Mouse (Mus musculus) testis, adult 2 months (tissue): ENCODE data around the gene Gba.

Source experiments
- CTCF ChIP-seq: fragments of 200-500 bp; IDR thresholded peaks from 2 replicates; pipeline ENCODE4 v1.5.1; 2012; ENCODE audit warnings: low read depth, mild to moderate bottlenecking, inconsistent platforms, low read length, moderate library complexity; ENCODE audit not compliant: control insufficient read depth, insufficient read depth, insufficient replicate concordance
- POLR2A ChIP-seq: fragments of 200-500 bp; IDR thresholded peaks from 2 replicates; pipeline ENCODE4 v1.6.1; 2012; ENCODE audit warnings: low read depth, mild to moderate bottlenecking, inconsistent platforms, low read length, moderate library complexity; ENCODE audit not compliant: control insufficient read depth

DNA sequence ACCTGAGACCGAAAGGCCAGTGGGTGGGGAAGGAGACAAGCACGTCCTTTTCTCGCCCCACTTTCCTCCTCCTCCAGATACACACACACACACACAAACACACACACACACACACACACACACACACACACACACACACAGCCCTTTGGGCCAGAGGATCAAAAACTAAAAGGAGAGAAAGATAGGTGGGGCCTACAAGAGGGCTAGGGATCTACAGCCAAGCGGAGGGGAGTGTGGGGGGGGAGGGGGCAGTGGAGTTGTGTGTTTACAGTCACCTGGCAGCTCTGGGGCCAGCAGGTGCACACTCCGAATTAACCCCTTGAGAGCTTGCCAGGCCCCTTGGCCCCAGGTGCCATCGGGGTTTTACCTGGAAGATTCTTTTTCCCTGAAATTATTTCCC lies 29.9 kb downstream of the Gba start:
- TF ChIP-seq CTCF, result no peak
- no peak for TF ChIP-seq POLR2A
